Mouse (Mus musculus) liver, embryonic 14.5 days (tissue): ENCODE data around the gene Pbxip1.

Experiments
- CTCF ChIP-seq: IDR thresholded peaks from 2 replicates; pipeline ENCODE4 v1.5.1; 2016; ENCODE audit warnings: antibody characterized with exemption, low read depth, control low read depth
- EP300 ChIP-seq: IDR thresholded peaks from 2 replicates; pipeline ENCODE4 v1.6.1; 2016; ENCODE audit warnings: antibody characterized with exemption, low read depth

GRCm38 (mm10) chr3:89393605-89394004, 42.9 kb upstream of the Pbxip1 start:
- TF ChIP-seq CTCF (0 out of 2 replicates have a peak, but pooled peaks have one; percentile 15), EP300 (no peak)
